Mouse (Mus musculus): ENCODE data around the gene Hdac7. TPM values are rescaled to one million over a fixed set of nuclear protein-coding genes. Genes with fewer than 3 reads are reported as not detected.

The Hdac7 gene
- polyA plus RNA-seq, 1 experiment: 14.4 TPM

DNA sequence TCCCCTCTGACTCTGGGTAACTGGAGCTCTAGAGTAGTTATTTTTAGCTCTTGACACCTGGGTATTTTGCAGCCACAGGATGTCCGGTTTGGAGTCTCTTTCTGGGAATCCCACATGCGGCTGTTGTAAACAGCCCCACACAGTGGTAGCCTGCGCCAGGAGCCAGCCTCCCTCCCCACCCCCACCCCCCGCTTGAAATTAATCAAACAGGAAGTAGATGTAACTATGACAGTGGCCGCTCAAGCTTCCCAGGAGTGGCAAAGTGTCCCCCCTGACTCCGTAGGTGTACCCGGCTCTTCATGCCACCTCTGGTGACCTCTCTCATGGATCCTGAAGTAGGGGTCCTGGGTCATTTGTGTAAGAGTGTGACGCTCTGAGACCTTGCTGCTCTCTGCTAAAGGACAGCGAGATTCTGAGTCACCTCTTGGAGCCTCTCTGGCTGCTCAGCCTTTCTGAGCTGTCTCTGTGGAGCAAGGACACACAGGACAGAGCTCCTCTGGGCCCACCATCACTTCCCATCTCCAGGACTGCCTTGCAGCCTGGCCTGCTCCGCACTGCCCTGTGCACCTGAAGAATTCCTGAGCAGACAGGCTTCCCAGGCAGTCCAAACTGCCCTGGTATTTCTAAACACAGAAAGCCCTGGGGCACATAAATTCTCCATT lies 22.9 kb downstream of the Hdac7 start:
- Histone ChIP-seq H3K27ac (ENCODE audit: insufficient read depth, low read length) (no peak overlapping the region), H3K4me1 (ENCODE audit: control insufficient read depth, insufficient read depth, low read length) (no peaks in the 10 kb centered on the region)
- TF ChIP-seq POLR2A (IDR thresholded peaks at IDR 0.05; ENCODE audit: insufficient read depth, low read length) (no peak), CTCF (IDR thresholded peaks at IDR 0.05; ENCODE audit: low read depth, low read length) (no peak), EP300 (IDR thresholded peaks at IDR 0.05; ENCODE audit: insufficient read depth, low read depth, low read length) (no peak)

GRCm38 (mm10) chr15:97819937-97820336 lies 24.4 kb downstream of the Hdac7 start:
- no peak overlapping the region for H3K4me3 ChIP-seq (ENCODE audit: low read depth, low read length)
- TF ChIP-seq EP300 (IDR thresholded peaks at IDR 0.05; ENCODE audit: insufficient read depth, low read depth, low read length) (no peak), CTCF (IDR thresholded peaks at IDR 0.05; ENCODE audit: low read depth, low read length) (no peak)
- no peak overlapping the region for H3K27ac ChIP-seq (ENCODE audit: insufficient read depth, low read length)
- no peaks in the 10 kb centered on the region for H3K27me3 ChIP-seq (ENCODE audit: control insufficient read depth, insufficient read depth, low read length, poor library complexity, severe bottlenecking)
- H3K9me3 ChIP-seq (replicated peaks; ENCODE audit: control insufficient read depth, insufficient read depth, low read length, poor library complexity, severe bottlenecking): no peaks in the 10 kb centered on the region
- H3K9ac ChIP-seq (ENCODE audit: low read depth, poor library complexity, severe bottlenecking): no peak overlapping the region
- H3K4me1 ChIP-seq (ENCODE audit: control insufficient read depth, insufficient read depth, low read length): no peaks in the 10 kb centered on the region
- H3K36me3 ChIP-seq (ENCODE audit: control insufficient read depth, insufficient read depth, low read length, poor library complexity, severe bottlenecking): no peaks in the 10 kb centered on the region

More for the DNA sequence above, 22.9 kb downstream of the Hdac7 start:
- no peak overlapping the region for H3K4me3 ChIP-seq (ENCODE audit: low read depth, low read length)
- no peak overlapping the region for H3K9ac ChIP-seq (ENCODE audit: low read depth, poor library complexity, severe bottlenecking)
- H3K36me3 ChIP-seq (ENCODE audit: control insufficient read depth, insufficient read depth, low read length, poor library complexity, severe bottlenecking): no peaks in the 10 kb centered on the region
- no peaks in the 10 kb centered on the region for H3K9me3 ChIP-seq (replicated peaks; ENCODE audit: control insufficient read depth, insufficient read depth, low read length, poor library complexity, severe bottlenecking)
- no peaks in the 10 kb centered on the region for H3K27me3 ChIP-seq (ENCODE audit: control insufficient read depth, insufficient read depth, low read length, poor library complexity, severe bottlenecking)

DNA sequence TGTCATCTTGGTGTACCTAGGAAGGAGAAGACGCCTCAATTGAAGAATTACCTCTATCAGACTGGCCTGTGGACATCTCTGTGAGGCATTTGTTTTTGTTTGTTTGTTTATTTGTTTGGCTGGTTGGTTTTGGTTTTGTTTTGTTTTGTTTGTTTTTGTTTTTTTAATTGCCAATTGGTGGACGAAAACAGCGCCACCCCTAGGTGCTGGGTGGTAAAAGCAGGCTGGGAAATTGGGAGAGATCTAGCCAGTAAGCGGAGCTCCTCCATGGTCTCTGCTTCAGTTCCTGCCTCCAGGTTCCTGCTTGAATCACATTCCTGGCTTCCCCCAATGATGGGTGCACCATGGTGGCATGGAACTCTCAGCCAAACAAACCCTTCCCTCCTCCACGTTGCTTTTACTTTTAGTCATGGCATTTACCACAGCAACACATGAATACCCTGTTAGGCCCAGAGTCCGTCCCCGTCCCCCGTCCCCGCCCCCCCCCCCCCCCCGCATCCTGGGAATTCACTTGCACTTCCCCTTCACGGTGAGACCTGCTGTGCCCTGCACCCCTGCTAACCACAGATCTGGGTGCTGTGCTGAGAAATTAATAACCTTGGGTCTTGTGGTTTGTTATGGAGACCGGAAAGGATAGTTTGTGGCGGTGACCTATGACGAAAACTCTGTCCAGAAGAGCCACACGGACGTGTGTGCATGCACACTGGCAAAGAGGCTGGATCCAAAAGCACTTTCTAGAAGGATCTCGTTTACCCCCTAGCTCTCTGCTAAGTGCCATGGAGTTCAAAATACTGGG lies 27.9 kb downstream of the Hdac7 start:
- no peak overlapping the region for H3K27ac ChIP-seq (ENCODE audit: insufficient read depth, low read length)
- no peaks in the 10 kb centered on the region for H3K36me3 ChIP-seq (ENCODE audit: control insufficient read depth, insufficient read depth, low read length, poor library complexity, severe bottlenecking)
- H3K4me3 ChIP-seq (ENCODE audit: low read depth, low read length): no peak overlapping the region
- H3K9ac ChIP-seq (ENCODE audit: low read depth, poor library complexity, severe bottlenecking): no peak overlapping the region
- no peaks in the 10 kb centered on the region for H3K27me3 ChIP-seq (ENCODE audit: control insufficient read depth, insufficient read depth, low read length, poor library complexity, severe bottlenecking)
- no peaks in the 10 kb centered on the region for H3K4me1 ChIP-seq (ENCODE audit: control insufficient read depth, insufficient read depth, low read length)
- TF ChIP-seq POLR2A (IDR thresholded peaks at IDR 0.05; ENCODE audit: insufficient read depth, low read length) (no peak), CTCF (IDR thresholded peaks at IDR 0.05; ENCODE audit: low read depth, low read length) (no peak), EP300 (IDR thresholded peaks at IDR 0.05; ENCODE audit: insufficient read depth, low read depth, low read length) (no peak)
- no peaks in the 10 kb centered on the region for H3K9me3 ChIP-seq (replicated peaks; ENCODE audit: control insufficient read depth, insufficient read depth, low read length, poor library complexity, severe bottlenecking)

GRCm38 (mm10) chr15:97815254-97815653 lies 29.0 kb downstream of the Hdac7 start:
- Histone ChIP-seq H3K36me3 (ENCODE audit: control insufficient read depth, insufficient read depth, low read length, poor library complexity, severe bottlenecking) (no peaks in the 10 kb centered on the region), H3K27ac (ENCODE audit: insufficient read depth, low read length) (no peak overlapping the region), H3K27me3 (ENCODE audit: control insufficient read depth, insufficient read depth, low read length, poor library complexity, severe bottlenecking) (no peaks in the 10 kb centered on the region), H3K4me1 (ENCODE audit: control insufficient read depth, insufficient read depth, low read length) (no peaks in the 10 kb centered on the region), H3K4me3 (ENCODE audit: low read depth, low read length) (no peak overlapping the region), H3K9ac (ENCODE audit: low read depth, poor library complexity, severe bottlenecking) (no peak overlapping the region), H3K9me3 (replicated peaks; ENCODE audit: control insufficient read depth, insufficient read depth, low read length, poor library complexity, severe bottlenecking) (no peaks in the 10 kb centered on the region)
- TF ChIP-seq CTCF (IDR thresholded peaks at IDR 0.05; ENCODE audit: low read depth, low read length): no peak
- no peak for TF ChIP-seq POLR2A (IDR thresholded peaks at IDR 0.05; ENCODE audit: insufficient read depth, low read length)
- no peak for TF ChIP-seq EP300 (IDR thresholded peaks at IDR 0.05; ENCODE audit: insufficient read depth, low read depth, low read length)

DNA sequence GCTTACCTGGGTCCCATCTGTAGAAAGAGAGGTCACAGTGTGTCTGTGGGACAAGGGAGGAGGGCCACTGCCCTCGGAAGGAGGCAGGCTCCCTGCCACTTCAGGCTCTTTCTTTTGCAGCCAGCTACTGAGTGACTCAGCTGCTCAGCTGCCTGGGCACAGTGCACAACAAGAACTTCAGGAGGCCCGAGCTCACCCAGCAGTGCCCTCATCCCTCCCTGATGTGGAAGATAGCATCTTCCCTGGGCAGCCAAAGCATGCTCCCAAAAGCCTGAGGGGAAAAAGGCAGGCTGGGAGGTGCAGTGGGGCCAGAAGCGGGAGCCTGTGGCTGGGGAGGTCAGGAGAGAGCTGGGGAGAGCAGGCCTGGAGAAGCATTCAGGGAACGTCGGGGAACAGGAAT lies 29.6 kb downstream of the Hdac7 start:
- no peak overlapping the region for H3K27ac ChIP-seq (ENCODE audit: insufficient read depth, low read length)
- TF ChIP-seq POLR2A (IDR thresholded peaks at IDR 0.05; ENCODE audit: insufficient read depth, low read length) (no peak), CTCF (IDR thresholded peaks at IDR 0.05; ENCODE audit: low read depth, low read length) (no peak), EP300 (IDR thresholded peaks at IDR 0.05; ENCODE audit: insufficient read depth, low read depth, low read length) (no peak)
- no peaks in the 10 kb centered on the region for H3K4me1 ChIP-seq (ENCODE audit: control insufficient read depth, insufficient read depth, low read length)
- no peaks in the 10 kb centered on the region for H3K9me3 ChIP-seq (replicated peaks; ENCODE audit: control insufficient read depth, insufficient read depth, low read length, poor library complexity, severe bottlenecking)
- H3K27me3 ChIP-seq (ENCODE audit: control insufficient read depth, insufficient read depth, low read length, poor library complexity, severe bottlenecking): no peaks in the 10 kb centered on the region
- no peak overlapping the region for H3K9ac ChIP-seq (ENCODE audit: low read depth, poor library complexity, severe bottlenecking)
- H3K36me3 ChIP-seq (ENCODE audit: control insufficient read depth, insufficient read depth, low read length, poor library complexity, severe bottlenecking): no peaks in the 10 kb centered on the region
- no peak overlapping the region for H3K4me3 ChIP-seq (ENCODE audit: low read depth, low read length)
